Mouse (Mus musculus) heart, embryonic 14.5 days (tissue): Measurements from ENCODE around the gene Clmn. TPM values are rescaled to one million over a fixed set of nuclear protein-coding genes. Genes with fewer than 3 reads are reported as not detected.

ENCODE experiments used
- ATAC-seq: fragments of 200-750 bp; cut with Nextera tagmentation; 2 replicates; pipeline ENCODE4 v1.8.0; 2017; ENCODE audit warnings: low read depth, moderate TSS enrichment; ENCODE audit not compliant: insufficient number of reproducible peaks, insufficient read depth, low FRiP score
- H3K27ac ChIP-seq, 2 experiments: fragments of 200-500 bp in 1 of 2; fragments of 300-500 bp in 1 of 2; sonication (generic) in 1 of 2; replicated peaks in 1 of 2; 2 replicates each; pipeline ENCODE4 v1.5.1; 2012 to 2014; ENCODE audit warnings: low read depth in 2 of 2, low read length in 2 of 2, control low read depth in 1 of 2, mild to moderate bottlenecking in 1 of 2, mixed read lengths in 1 of 2; ENCODE audit not compliant: control insufficient read depth in 1 of 2, insufficient read depth in 1 of 2
- H3K27me3 ChIP-seq: fragments of 300-500 bp; sonication (generic); 2 replicates; pipeline ENCODE4 v1.6.1; 2014; ENCODE audit warnings: mild to moderate bottlenecking, low read length, control low read depth; ENCODE audit not compliant: control insufficient read depth, insufficient read depth
- H3K36me3 ChIP-seq: fragments of 300-500 bp; sonication (generic); 2 replicates; pipeline ENCODE4 v1.6.1; 2014; ENCODE audit warnings: mild to moderate bottlenecking, control low read depth, low read length, mixed read lengths; ENCODE audit not compliant: control insufficient read depth, insufficient read depth
- H3K4me1 ChIP-seq, 2 experiments: fragments of 200-500 bp in 1 of 2; fragments of 300-500 bp in 1 of 2; sonication (generic) in 1 of 2; 2 replicates each; pipeline ENCODE4 v1.6.1; 2012 to 2014; ENCODE audit warnings: low read length in 2 of 2, control low read depth in 1 of 2, mixed read lengths in 1 of 2; ENCODE audit not compliant: control insufficient read depth in 2 of 2, insufficient read depth in 2 of 2
- H3K4me2 ChIP-seq: fragments of 300-500 bp; sonication (generic); 2 replicates; pipeline ENCODE4 v1.6.1; 2014; ENCODE audit warnings: mild to moderate bottlenecking, low read length
- H3K4me3 ChIP-seq, 2 experiments: fragments of 200-500 bp in 1 of 2; fragments of 300-500 bp in 1 of 2; sonication (generic) in 1 of 2; 2 replicates each; pipeline ENCODE4 v1.5.1; 2012 to 2014; ENCODE audit warnings: low read length in 2 of 2, mild to moderate bottlenecking in 2 of 2, control low read depth in 1 of 2, low read depth in 1 of 2, moderate library complexity in 1 of 2; ENCODE audit not compliant: control insufficient read depth in 1 of 2, insufficient read depth in 1 of 2
- H3K9ac ChIP-seq: fragments of 300-500 bp; sonication (generic); 2 replicates; pipeline ENCODE4 v1.6.1; 2014; ENCODE audit warnings: mild to moderate bottlenecking, low read length
- H3K9me3 ChIP-seq: fragments of 300-500 bp; sonication (generic); 2 replicates; pipeline ENCODE4 v1.6.1; 2016; ENCODE audit warnings: low read length, control low read depth; ENCODE audit not compliant: control insufficient read depth
- WGBS: fragments of 180-500 bp; shearing (Covaris S2); extraction: QIAGEN DNeasy Blood & Tissue Kit; methylation state at CpG from one replicate; pipeline ENCODE4 v1.1.7; 2014; 5-methylcytosine and 5-hydroxymethylcytosine counted together
- polyA plus RNA-seq: library from polyadenylated mRNA; unstranded; fragments of >200 nt; fragmentation: Nextera tagmentation; extraction: Ambion mirVana; gene quantifications from 2 replicates; pipeline ENCODE4 v1.2.1, GENCODE M21; 2014

Clmn gene
- polyA plus RNA-seq, 1 experiment from 2014 or later: 0.49 TPM

DNA sequence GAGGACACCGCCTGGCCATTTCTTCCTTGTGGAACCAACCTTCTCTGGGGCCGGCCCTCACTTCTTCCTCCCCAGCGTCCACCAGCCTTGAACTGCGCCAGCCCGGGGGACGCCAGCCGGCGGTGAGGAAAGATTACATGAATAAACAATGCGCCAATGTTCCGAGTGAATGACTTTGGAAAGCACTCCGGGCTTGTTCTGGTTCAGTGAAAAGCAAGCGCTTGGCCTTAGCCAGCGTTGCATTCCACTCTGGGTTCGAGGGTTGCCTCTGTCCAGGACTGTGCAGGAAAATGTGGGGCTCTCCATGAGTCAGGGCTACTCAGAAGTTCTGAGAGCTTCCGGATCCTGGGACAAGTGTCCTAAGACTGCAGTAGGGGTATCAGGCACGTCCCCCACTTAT lies 31.8 kb upstream of the Clmn start:
- Histone ChIP-seq H3K27ac (no peak overlapping the region), H3K4me1 (peaks cover 11 to 12% of the 10 kb centered on the region in 2 experiments), H3K9me3 (no peaks in the 10 kb centered on the region), H3K4me2 (no peak overlapping the region), H3K27me3 (no peaks in the 10 kb centered on the region), H3K9ac (no peak overlapping the region), H3K4me3 (no peak overlapping the region), H3K36me3 (no peaks in the 10 kb centered on the region)
- no peak for ATAC-seq
- 67% methylated on average over 16 of the region's 16 CpGs for WGBS

DNA sequence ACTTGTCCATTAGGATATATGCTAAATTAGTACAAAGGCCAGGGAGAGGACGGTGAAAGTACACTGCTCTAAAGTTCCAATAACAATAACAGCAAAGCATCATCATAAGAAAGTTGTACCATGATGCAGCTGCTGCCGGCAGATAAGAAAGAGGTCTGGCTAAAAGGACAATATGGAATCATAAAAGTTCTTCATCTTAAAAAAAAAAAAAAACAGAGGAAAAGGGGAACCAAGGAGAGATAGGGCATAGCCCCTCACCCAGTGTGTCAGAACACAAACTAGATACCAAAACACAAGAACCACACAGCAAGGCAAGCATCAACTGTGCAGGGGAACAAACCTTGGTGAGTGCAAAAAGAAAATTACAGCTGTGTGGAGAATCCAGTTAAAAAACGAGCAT lies 27.4 kb upstream of the Clmn start:
- peaks cover 3 to 5% of the 10 kb centered on the region in 2 experiments; a peak in 3 of 4 replicates for H3K4me1 ChIP-seq
- no peaks in the 10 kb centered on the region for H3K36me3 ChIP-seq
- H3K27ac ChIP-seq: no peak overlapping the region
- no peak overlapping the region for H3K4me2 ChIP-seq
- no peaks in the 10 kb centered on the region for H3K9me3 ChIP-seq
- no peak overlapping the region for H3K9ac ChIP-seq
- H3K4me3 ChIP-seq: no peak overlapping the region
- H3K27me3 ChIP-seq: no peaks in the 10 kb centered on the region
- no peak for ATAC-seq
- 95% methylated on average over 3 of the region's 3 CpGs for WGBS

DNA sequence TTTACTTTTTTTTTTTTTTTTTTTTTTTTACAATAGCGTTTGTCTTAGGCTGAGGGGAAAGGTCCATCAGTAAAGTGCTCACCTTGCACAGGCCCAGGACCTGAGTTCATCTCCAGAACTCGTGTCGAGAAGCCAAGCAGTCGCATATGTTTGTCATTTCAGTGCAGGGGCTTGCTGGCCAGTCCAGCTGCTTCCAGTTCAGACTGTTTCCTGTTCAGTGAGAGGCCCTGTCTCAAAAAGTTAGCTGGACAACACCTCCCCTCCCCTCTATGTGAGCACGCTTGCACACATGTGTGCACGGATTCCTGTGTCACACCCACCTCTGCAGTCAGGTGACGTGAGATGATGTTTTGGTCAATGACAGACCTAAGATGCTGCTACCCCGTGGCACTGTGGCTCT lies 25.2 kb upstream of the Clmn start:
- Histone ChIP-seq H3K27ac (no peak overlapping the region), H3K4me1 (no peaks in the 10 kb centered on the region), H3K4me2 (no peak overlapping the region), H3K9ac (no peak overlapping the region), H3K4me3 (no peak overlapping the region), H3K27me3 (no peaks in the 10 kb centered on the region), H3K9me3 (no peaks in the 10 kb centered on the region), H3K36me3 (no peaks in the 10 kb centered on the region)
- 84% methylated on average over 8 of the region's 8 CpGs for WGBS
- ATAC-seq: no peak

GRCm38 (mm10) chr12:104886104-104886503 lies 21.2 kb upstream of the Clmn start:
- H3K27me3 ChIP-seq: no peaks in the 10 kb centered on the region
- H3K9me3 ChIP-seq: peaks cover 4% of the 10 kb centered on the region
- 81% methylated on average over 7 of the region's 7 CpGs for WGBS
- H3K4me2 ChIP-seq: no peak overlapping the region
- H3K9ac ChIP-seq: no peak overlapping the region
- H3K4me3 ChIP-seq: no peak overlapping the region
- ATAC-seq: no peak
- no peaks in the 10 kb centered on the region for H3K36me3 ChIP-seq
- no peaks in the 10 kb centered on the region for H3K4me1 ChIP-seq
- H3K27ac ChIP-seq: no peak overlapping the region

- Histone ChIP-seq H3K27ac (no peak overlapping the region), H3K9ac (no peak overlapping the region), H3K27me3 (no peaks in the 10 kb centered on the region), H3K4me1 (no peaks in the 10 kb centered on the region), H3K4me3 (no peak overlapping the region), H3K36me3 (no peaks in the 10 kb centered on the region), H3K9me3 (peaks cover 4% of the 10 kb centered on the region), H3K4me2 (no peak overlapping the region)
- 71% methylated on average over 5 of the region's 5 CpGs for WGBS
- ATAC-seq: no peak
Observed at GRCm38 (mm10) chr12:104882533-104882932, 17.7 kb upstream of the Clmn start.

DNA sequence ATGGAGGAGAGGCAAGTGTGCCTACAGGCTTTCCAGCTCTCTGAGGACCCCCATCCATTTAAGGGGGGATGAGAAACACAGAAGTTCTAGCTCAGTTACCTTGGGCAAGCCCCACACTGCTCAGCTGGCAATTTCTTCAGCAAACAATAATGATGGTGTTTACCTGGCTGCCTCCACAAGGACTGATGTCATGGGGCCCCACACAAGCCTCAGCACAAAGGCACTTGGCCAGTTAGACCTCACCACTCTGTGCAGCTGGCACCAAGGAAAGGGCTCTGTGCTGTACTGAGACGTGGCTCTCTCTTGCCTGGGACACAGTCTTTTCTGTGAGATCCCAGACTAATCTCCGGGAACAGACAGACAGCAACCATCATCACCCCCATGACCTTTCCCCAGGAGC lies 17.2 kb upstream of the Clmn start:
- no peak overlapping the region for H3K4me2 ChIP-seq
- H3K4me3 ChIP-seq: no peak overlapping the region
- no peaks in the 10 kb centered on the region for H3K4me1 ChIP-seq
- no peak for ATAC-seq
- no peaks in the 10 kb centered on the region for H3K36me3 ChIP-seq
- H3K27ac ChIP-seq: no peak overlapping the region
- no peaks in the 10 kb centered on the region for H3K27me3 ChIP-seq
- WGBS: 50% methylated on average over 2 of the region's 2 CpGs
- H3K9ac ChIP-seq: no peak overlapping the region
- H3K9me3 ChIP-seq: peaks cover 4% of the 10 kb centered on the region

DNA sequence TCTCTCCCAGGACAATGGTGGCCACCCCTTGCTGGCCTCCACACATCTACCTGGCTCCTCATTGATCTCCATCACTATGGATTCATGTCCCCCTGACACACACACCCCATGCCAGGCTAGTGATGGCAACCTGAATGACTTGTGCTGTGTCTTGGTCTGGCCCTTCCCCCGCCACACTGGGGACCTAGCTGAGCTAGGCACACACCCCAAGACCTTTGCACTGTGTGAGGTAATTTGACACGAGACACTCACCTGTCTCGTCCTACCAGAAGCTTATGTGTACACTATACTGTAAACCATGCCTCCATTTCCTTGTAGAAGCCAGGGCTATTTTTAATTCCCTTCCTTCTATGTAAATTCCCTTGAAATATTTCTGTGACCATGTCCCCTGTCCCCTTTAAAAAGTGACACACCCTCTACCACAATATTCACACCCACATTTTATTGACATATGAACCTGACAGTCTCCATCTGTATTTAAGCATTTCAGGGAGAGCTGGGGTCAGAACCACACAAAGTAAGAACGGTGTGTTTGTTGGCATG lies 16.7 kb upstream of the Clmn start:
- WGBS: 79% methylated on average over 4 of the region's 4 CpGs
- no peak for ATAC-seq
- no peak overlapping the region for H3K4me2 ChIP-seq

DNA sequence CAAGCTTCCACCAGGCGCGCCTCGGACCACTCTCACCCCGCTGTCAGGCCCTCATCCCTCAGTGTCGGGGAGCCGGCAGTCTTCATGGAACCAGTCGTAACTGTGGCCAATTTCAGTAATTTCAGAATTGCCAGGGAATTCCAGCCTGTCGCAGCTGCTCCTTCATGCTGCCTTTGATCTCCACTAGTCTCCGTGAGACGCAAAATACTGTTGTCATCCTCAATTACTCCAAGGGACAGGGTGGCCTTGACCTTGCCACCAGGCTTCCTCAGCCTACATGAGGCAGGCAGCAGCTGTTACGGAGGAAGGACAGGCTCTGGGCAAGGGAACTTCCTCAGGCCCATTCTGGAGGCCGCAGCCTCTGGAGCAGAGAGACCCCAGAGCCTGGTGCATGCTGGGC lies 15.5 kb upstream of the Clmn start:
- H3K36me3 ChIP-seq: no peaks in the 10 kb centered on the region
- peaks cover 4% of the 10 kb centered on the region for H3K9me3 ChIP-seq
- no peak for ATAC-seq
- no peaks in the 10 kb centered on the region for H3K27me3 ChIP-seq
- no peak overlapping the region for H3K27ac ChIP-seq
- H3K4me1 ChIP-seq: no peaks in the 10 kb centered on the region
- 84% methylated on average over 12 of the region's 12 CpGs for WGBS
- no peak overlapping the region for H3K9ac ChIP-seq
- no peak overlapping the region for H3K4me3 ChIP-seq
- H3K4me2 ChIP-seq: no peak overlapping the region

More for the DNA sequence above, 16.7 kb upstream of the Clmn start:
- Histone ChIP-seq H3K9ac (no peak overlapping the region), H3K4me3 (no peak overlapping the region), H3K27ac (no peak overlapping the region), H3K27me3 (no peaks in the 10 kb centered on the region), H3K9me3 (peaks cover 4% of the 10 kb centered on the region), H3K4me1 (no peaks in the 10 kb centered on the region), H3K36me3 (no peaks in the 10 kb centered on the region)
